8 mouse cellular contexts compared by ENCODE assay signal in genomic region chr8:84976031-84976762, GRCm38 (mm10). TPM values are rescaled to one million over a fixed set of nuclear protein-coding genes. Genes with fewer than 3 reads are reported as not detected.
DNase-seq lines count a peak whose midpoint lies in the region; ATAC-seq lines count a peak whose summit lies in the region.

No protein-coding gene starts in this region.

- H3K4me1 ChIP-seq in intestine, embryonic 16.5 days (ENCODE audit: control insufficient read depth, insufficient read depth, low read length) = peaks cover 40% of the 10 kb centered on the region
- peaks cover 68% of the 10 kb centered on the region for H3K4me1 ChIP-seq in midbrain, embryonic 10.5 days

- DNase-seq in adrenal gland, postnatal 10 days = peak; percentile 98
- peak; percentile 96 for DNase-seq in embryo, embryonic 9.5 days (ENCODE audit: extremely low spot score)
- DNase-seq in gastrocnemius, postnatal 4 days (ENCODE audit: low spot score in 2 of 2) = peak; percentile 91 to 94
- peak; percentile 96 for DNase-seq in left cerebral cortex, postnatal 36 days (ENCODE audit: low spot score in 2 of 2)
- peak; percentile 94 for DNase-seq in midbrain, embryonic 10.5 days (ENCODE audit: low spot score)
- DNase-seq in right cerebral cortex, postnatal 4 days = peak; percentile 90
- DNase-seq in yolk sac, embryonic 10.5 days (ENCODE audit: low spot score) = peak; percentile 92

- peak overlapping the region; percentile 87 for H3K9ac ChIP-seq in intestine, embryonic 16.5 days (ENCODE audit: low read depth, low read length)

- no peaks in the 10 kb centered on the region for H3K9me3 ChIP-seq in intestine, embryonic 16.5 days (ENCODE audit: control insufficient read depth, low read length)
- no peaks in the 10 kb centered on the region for H3K9me3 ChIP-seq in midbrain, embryonic 10.5 days (replicated peaks)

- peak overlapping the region; percentile 97 for H3K4me2 ChIP-seq in intestine, embryonic 16.5 days (ENCODE audit: low read depth, low read length)

- peak overlapping the region; percentile 76 for H3K4me3 ChIP-seq in intestine, embryonic 16.5 days (ENCODE audit: low read length)
- H3K4me3 ChIP-seq in midbrain, embryonic 10.5 days = peak overlapping the region; percentile 64

- no peaks in the 10 kb centered on the region for H3K36me3 ChIP-seq in intestine, embryonic 16.5 days (ENCODE audit: control insufficient read depth, insufficient read depth, low read length)
- peaks cover 42% of the 10 kb centered on the region for H3K36me3 ChIP-seq in midbrain, embryonic 10.5 days

- under 1% methylated on average over 61 of the region's 61 CpGs for WGBS in intestine, embryonic 16.5 days
- WGBS in midbrain, embryonic 10.5 days = 1% methylated on average over 61 of the region's 61 CpGs

- intact Hi-C loops in left cerebral cortex, postnatal 36 days (cut with DNase I) = loop anchor here (5.0 kb wide), 1 partner anchor 51 kb away; the partner anchor contains the start of genes Asna1 and Trir

- no peaks in the 10 kb centered on the region for H3K27me3 ChIP-seq in intestine, embryonic 16.5 days (replicated peaks; ENCODE audit: control insufficient read depth, insufficient read depth, low read length)
- H3K27me3 ChIP-seq in midbrain, embryonic 10.5 days (ENCODE audit: low read depth, poor library complexity, severe bottlenecking) = peaks cover 46% of the 10 kb centered on the region

- peak; percentile 67 for ATAC-seq in intestine, embryonic 16.5 days

- H3K27ac ChIP-seq in intestine, embryonic 16.5 days (ENCODE audit: low read length) = peak overlapping the region; percentile 98
- H3K27ac ChIP-seq in midbrain, embryonic 10.5 days (replicated peaks) = peak overlapping the region; percentile 76

RNA-seq across cellular contexts. Expression of gene Junb, which starts 2.3 kb away (rescaled TPM):
- 100 to 1,000 TPM in 1 of 2 experiments, 10 to 100 TPM in 1; 28.7 to 134 TPM for total RNA-seq in adrenal gland, postnatal 10 days (2021)
- 10 to 100 TPM in 1 of 2 experiments, 1 to 10 TPM in 1; 10.0 to 10.1 TPM for total RNA-seq in gastrocnemius, postnatal 4 days (2021)
- 18.2 and 25.5 TPM in 2 replicates for polyA plus RNA-seq in intestine, embryonic 16.5 days (2015; fragmentation: Nextera tagmentation; extraction: Ambion mirVana)
- 100 to 1,000 TPM in 1 of 2 experiments, 10 to 100 TPM in 1; 43.2 to 133 TPM for total RNA-seq in left cerebral cortex, postnatal 36 days (2021)
- 5.0 and 5.4 TPM in 2 replicates for polyA plus RNA-seq in midbrain, embryonic 10.5 days (2016; fragmentation: Nextera tagmentation; extraction: Ambion mirVana)

RNA-seq across cellular contexts. Expression of gene Rnaseh2a, which starts 6.6 kb away (rescaled TPM):
- 10 to 100 TPM; 88.6 to 91.7 TPM for total RNA-seq in adrenal gland, postnatal 10 days (2021)
- total RNA-seq in gastrocnemius, postnatal 4 days (2021) = 10 to 100 TPM; 38.7 to 45.2 TPM
- polyA plus RNA-seq in intestine, embryonic 16.5 days (2015; fragmentation: Nextera tagmentation; extraction: Ambion mirVana) = 102 and 120 TPM in 2 replicates
- 10 to 100 TPM; 41.2 to 55.4 TPM for total RNA-seq in left cerebral cortex, postnatal 36 days (2021)
- 136 and 158 TPM in 2 replicates for polyA plus RNA-seq in midbrain, embryonic 10.5 days (2016; fragmentation: Nextera tagmentation; extraction: Ambion mirVana)

RNA-seq across cellular contexts. Expression of gene Prdx2, which starts 6.8 kb away (rescaled TPM):
- 100 to 1,000 TPM; 477 to 503 TPM for total RNA-seq in adrenal gland, postnatal 10 days (2021)
- total RNA-seq in gastrocnemius, postnatal 4 days (2021) = 100 to 1,000 TPM; 317 to 327 TPM
- polyA plus RNA-seq in intestine, embryonic 16.5 days (2015; fragmentation: Nextera tagmentation; extraction: Ambion mirVana) = 533 and 590 TPM in 2 replicates
- total RNA-seq in left cerebral cortex, postnatal 36 days (2021) = 100 to 1,000 TPM; 324 to 340 TPM
- polyA plus RNA-seq in midbrain, embryonic 10.5 days (2016; fragmentation: Nextera tagmentation; extraction: Ambion mirVana) = 1,203 and 1,278 TPM in 2 replicates

RNA-seq across cellular contexts. Expression of gene Gm49661, which starts 7.0 kb away (rescaled TPM):
- total RNA-seq in adrenal gland, postnatal 10 days (2021) = 1 to 10 TPM in 1 of 2 experiments, not detected in 1; 1.1 TPM
- total RNA-seq in gastrocnemius, postnatal 4 days (2021) = 1 to 10 TPM in 1 of 2 experiments, not detected in 1; 2.0 TPM
- polyA plus RNA-seq in intestine, embryonic 16.5 days (2015; fragmentation: Nextera tagmentation; extraction: Ambion mirVana) = not detected in 2 replicates
- total RNA-seq in left cerebral cortex, postnatal 36 days (2021) = 1 to 10 TPM in 1 of 2 experiments, not detected in 1; 1.6 TPM
- not detected in 2 replicates for polyA plus RNA-seq in midbrain, embryonic 10.5 days (2016; fragmentation: Nextera tagmentation; extraction: Ambion mirVana)

RNA-seq across cellular contexts. Expression of gene Hook2, which starts 14.2 kb away (rescaled TPM):
- 1 to 10 TPM; 6.5 to 6.6 TPM for total RNA-seq in adrenal gland, postnatal 10 days (2021)
- total RNA-seq in gastrocnemius, postnatal 4 days (2021) = 1 to 10 TPM; 3.5 to 4.5 TPM
- polyA plus RNA-seq in intestine, embryonic 16.5 days (2015; fragmentation: Nextera tagmentation; extraction: Ambion mirVana) = 96.9 and 108 TPM in 2 replicates
- total RNA-seq in left cerebral cortex, postnatal 36 days (2021) = 10 to 100 TPM in 1 of 2 experiments, 1 to 10 TPM in 1; 8.2 to 10.0 TPM
- 18.2 and 18.4 TPM in 2 replicates for polyA plus RNA-seq in midbrain, embryonic 10.5 days (2016; fragmentation: Nextera tagmentation; extraction: Ambion mirVana)

Comparison
In these comparisons a context has a peak if more than half of its experiments do, and no peak if none do; other contexts are left out.
1. Peak in every context shown above with its lines: DNase-seq, ATAC-seq, H3K4me3 ChIP-seq and H3K27ac ChIP-seq.